In the genomic region with DNA sequence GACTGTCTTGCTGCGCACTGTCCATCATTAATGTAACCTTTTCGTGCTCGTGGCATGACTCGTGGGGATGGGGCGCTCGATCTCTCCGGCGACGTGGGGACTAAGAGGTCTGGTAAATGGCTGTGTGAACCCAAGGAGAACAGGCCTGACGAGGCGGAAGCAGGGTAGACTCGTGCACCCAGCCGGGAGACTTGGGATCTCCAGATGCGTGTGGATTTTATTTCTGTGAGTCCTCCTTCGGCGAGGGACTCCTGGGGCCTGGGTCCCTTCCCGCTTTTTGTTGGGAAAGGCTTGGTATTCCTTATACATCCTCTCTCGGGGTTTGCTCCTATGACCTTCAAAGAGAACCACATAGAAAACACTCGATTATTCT, we compare ENCODE assay signal across 8 mouse cellular contexts. TPM values are rescaled to one million over a fixed set of nuclear protein-coding genes. Genes with fewer than 3 reads are reported as not detected.
A peak's percentile ranks its signal among the peaks of the same experiment; 100 is the strongest.
DNase-seq lines count a peak whose midpoint lies in the region; ATAC-seq and TF ChIP-seq lines count a peak whose summit lies in the region.

No protein-coding gene starts in this region.

- H3K9me3 ChIP-seq in kidney, postnatal 0 days (replicated peaks; ENCODE audit: low read length) = no peaks in the 10 kb centered on the region
- H3K9me3 ChIP-seq in G1E (replicated peaks) = no peaks in the 10 kb centered on the region
- no peaks in the 10 kb centered on the region for H3K9me3 ChIP-seq in embryonic facial prominence, embryonic 14.5 days (ENCODE audit: control insufficient read depth, low read length)
- H3K9me3 ChIP-seq in limb, embryonic 10.5 days (replicated peaks) = 0 out of 2 replicates have a peak, but pooled peaks cover 1% of the 10 kb centered on the region
- no peaks in the 10 kb centered on the region for H3K9me3 ChIP-seq in midbrain, postnatal 0 days (ENCODE audit: low read length)

- no peaks in the 10 kb centered on the region for H3K4me1 ChIP-seq in kidney, postnatal 0 days (replicated peaks; ENCODE audit: insufficient read depth, low read length)
- peaks cover 36% of the 10 kb centered on the region for H3K4me1 ChIP-seq in G1E (ENCODE audit: insufficient read depth, low read depth, low read length)
- peaks cover 12% of the 10 kb centered on the region for H3K4me1 ChIP-seq in embryonic facial prominence, embryonic 14.5 days (ENCODE audit: control insufficient read depth, insufficient read depth, low read length)
- peaks cover 14% of the 10 kb centered on the region for H3K4me1 ChIP-seq in limb, embryonic 10.5 days
- peaks cover 7% of the 10 kb centered on the region for H3K4me1 ChIP-seq in midbrain, postnatal 0 days (ENCODE audit: insufficient read depth, low read length)

- H3K4me2 ChIP-seq in kidney, postnatal 0 days (ENCODE audit: low read length) = peak overlapping the region; percentile 81
- H3K4me2 ChIP-seq in embryonic facial prominence, embryonic 14.5 days (ENCODE audit: low read depth, low read length) = peak overlapping the region; percentile 57
- H3K4me2 ChIP-seq in midbrain, postnatal 0 days (ENCODE audit: low read depth, low read length, poor library complexity, severe bottlenecking) = peak overlapping the region; percentile 74

- peak overlapping the region; percentile 93 for H3K4me3 ChIP-seq in kidney, postnatal 0 days (replicated peaks; ENCODE audit: low read depth, low read length)
- peak overlapping the region; percentile 99 for H3K4me3 ChIP-seq in G1E (ENCODE audit: low read depth, low read length)
- H3K4me3 ChIP-seq in embryonic facial prominence, embryonic 14.5 days (ENCODE audit: low read depth, low read length) = peak overlapping the region; percentile 97
- peak overlapping the region; percentile 97 for H3K4me3 ChIP-seq in limb, embryonic 10.5 days
- H3K4me3 ChIP-seq in midbrain, postnatal 0 days (ENCODE audit: low read depth, low read length) = peak overlapping the region; percentile 99

- peak overlapping the region; percentile 83 for H3K27ac ChIP-seq in kidney, postnatal 0 days
- H3K27ac ChIP-seq in embryonic facial prominence, embryonic 14.5 days (replicated peaks; ENCODE audit: low read depth, low read length) = peak overlapping the region; percentile 84
- H3K27ac ChIP-seq in limb, embryonic 10.5 days = peak overlapping the region; percentile 93
- peak overlapping the region; percentile 88 for H3K27ac ChIP-seq in midbrain, postnatal 0 days (ENCODE audit: low read depth, low read length)

- ATAC-seq in kidney, postnatal 0 days (replicated peaks; ENCODE audit: low FRiP score, low read depth) = peak; percentile 59
- ATAC-seq in G1E (ENCODE audit: extremely low read depth, insufficient number of reproducible peaks, low FRiP score, poor library complexity, severe bottlenecking) = 0 out of 2 replicates have a peak, but pooled peaks have one; percentile 16
- ATAC-seq in embryonic facial prominence, embryonic 14.5 days (ENCODE audit: low read depth) = peak; percentile 56
- ATAC-seq in midbrain, postnatal 0 days (ENCODE audit: low FRiP score) = peak; percentile 82

- H3K36me3 ChIP-seq in kidney, postnatal 0 days (ENCODE audit: insufficient read depth, low read length) = no peaks in the 10 kb centered on the region
- peaks cover 28% of the 10 kb centered on the region for H3K36me3 ChIP-seq in G1E (replicated peaks)
- H3K36me3 ChIP-seq in embryonic facial prominence, embryonic 14.5 days (ENCODE audit: control insufficient read depth, insufficient read depth, low read length) = peaks cover 13% of the 10 kb centered on the region; the same call in 1 of the 2 replicates
- H3K36me3 ChIP-seq in limb, embryonic 10.5 days = peaks cover 23% of the 10 kb centered on the region
- H3K36me3 ChIP-seq in midbrain, postnatal 0 days (ENCODE audit: insufficient read depth, low read length) = no peaks in the 10 kb centered on the region

- DNase-seq in kidney, postnatal 0 days (ENCODE audit: low spot score) = no peak
- DNase-seq in kidney, postnatal 14 days = no peak
- peak; percentile 3 for DNase-seq in G1E (ENCODE audit: low spot score)
- no peak for DNase-seq in embryonic facial prominence, embryonic 14.5 days (ENCODE audit: low spot score)
- no peak for DNase-seq in limb, embryonic 10.5 days (ENCODE audit: low spot score)
- no peak for DNase-seq in midbrain, postnatal 0 days (ENCODE audit: low spot score)
- no peak for DNase-seq in layer of hippocampus, postnatal 14 days (ENCODE audit: low spot score in 2 of 2)
- DNase-seq in Muller cell, postnatal 12 days (ENCODE audit: inconsistent ontology term) = no peak

- peak overlapping the region; percentile 84 for H3K9ac ChIP-seq in kidney, postnatal 0 days (ENCODE audit: low read depth, low read length)
- H3K9ac ChIP-seq in embryonic facial prominence, embryonic 14.5 days (ENCODE audit: low read depth, low read length) = peak overlapping the region; percentile 95
- H3K9ac ChIP-seq in midbrain, postnatal 0 days (replicated peaks; ENCODE audit: low read length, poor library complexity, severe bottlenecking) = peak overlapping the region; percentile 94

- no peaks in the 10 kb centered on the region for H3K27me3 ChIP-seq in kidney, postnatal 0 days (ENCODE audit: insufficient read depth, low read length)
- no peaks in the 10 kb centered on the region for H3K27me3 ChIP-seq in G1E (ENCODE audit: insufficient read depth, low read length)
- no peaks in the 10 kb centered on the region for H3K27me3 ChIP-seq in embryonic facial prominence, embryonic 14.5 days (replicated peaks; ENCODE audit: control insufficient read depth, insufficient read depth, low read length)
- H3K27me3 ChIP-seq in limb, embryonic 10.5 days (ENCODE audit: low read depth, poor library complexity, severe bottlenecking) = no peaks in the 10 kb centered on the region
- H3K27me3 ChIP-seq in midbrain, postnatal 0 days (ENCODE audit: insufficient read depth, low read length) = no peaks in the 10 kb centered on the region

- 37% methylated on average over 19 of the region's 19 CpGs for WGBS in kidney, postnatal 0 days
- WGBS in embryonic facial prominence, embryonic 14.5 days = 33% methylated on average over 19 of the region's 19 CpGs
- 42% methylated on average over 19 of the region's 19 CpGs for WGBS in limb, embryonic 10.5 days
- WGBS in midbrain, postnatal 0 days = 34% methylated on average over 19 of the region's 19 CpGs

- no peak for TF ChIP-seq CTCF in kidney, postnatal 0 days (IDR thresholded peaks at IDR 0.05; ENCODE audit: low read depth)
- TF ChIP-seq CTCF in G1E (IDR thresholded peaks at IDR 0.05; ENCODE audit: low read depth, low read length) = no peak
- no peak for TF ChIP-seq CTCF in midbrain, postnatal 0 days (IDR thresholded peaks at IDR 0.05)

RNA-seq across cellular contexts. Expression of gene Clns1a, which starts 0.3 kb away (rescaled TPM):
- polyA plus RNA-seq in kidney, postnatal 0 days (2015; fragmentation: Nextera tagmentation; extraction: Ambion mirVana) = 142 and 149 TPM in 2 replicates
- 81.3 and 92.0 TPM in 2 replicates for total RNA-seq in G1E (2014; fragmentation: Nextera tagmentation)
- 128 and 130 TPM in 2 replicates for total RNA-seq in G1E (2017)
- polyA plus RNA-seq in G1E (2012) = 52.7 and 54.1 TPM in 2 replicates
- 162 and 182 TPM in 2 replicates for polyA plus RNA-seq in embryonic facial prominence, embryonic 14.5 days (2014; fragmentation: Nextera tagmentation; extraction: Ambion mirVana)
- 314 and 345 TPM in 2 replicates for polyA plus RNA-seq in limb, embryonic 10.5 days (2016; fragmentation: Nextera tagmentation; extraction: Ambion mirVana)
- total RNA-seq in midbrain, postnatal 0 days (2014; rRNA removed) = 90.2 and 101 TPM in 2 replicates
- polyA plus RNA-seq in midbrain, postnatal 0 days (2015; fragmentation: Nextera tagmentation; extraction: Ambion mirVana) = 157 and 162 TPM in 2 replicates
- total RNA-seq in layer of hippocampus, postnatal 14 days (2021) = 10 to 100 TPM; 73.5 to 76.9 TPM

RNA-seq across cellular contexts. Expression of gene Aqp11, which starts 42.0 kb away (rescaled TPM):
- polyA plus RNA-seq in kidney, postnatal 0 days (2015; fragmentation: Nextera tagmentation; extraction: Ambion mirVana) = 36.9 and 40.9 TPM in 2 replicates
- total RNA-seq in G1E (2014; fragmentation: Nextera tagmentation) = 17.9 and 28.3 TPM in 2 replicates
- total RNA-seq in G1E (2017) = 8.9 and 11.0 TPM in 2 replicates
- 17.2 and 18.0 TPM in 2 replicates for polyA plus RNA-seq in G1E (2012)
- polyA plus RNA-seq in embryonic facial prominence, embryonic 14.5 days (2014; fragmentation: Nextera tagmentation; extraction: Ambion mirVana) = 4.4 and 4.7 TPM in 2 replicates
- 2.8 and 2.9 TPM in 2 replicates for polyA plus RNA-seq in limb, embryonic 10.5 days (2016; fragmentation: Nextera tagmentation; extraction: Ambion mirVana)
- total RNA-seq in midbrain, postnatal 0 days (2014; rRNA removed) = 13.5 and 13.7 TPM in 2 replicates
- 24.0 and 25.4 TPM in 2 replicates for polyA plus RNA-seq in midbrain, postnatal 0 days (2015; fragmentation: Nextera tagmentation; extraction: Ambion mirVana)
- 10 to 100 TPM; 44.5 to 48.3 TPM for total RNA-seq in layer of hippocampus, postnatal 14 days (2021)

Comparison
In these comparisons a context has a peak if more than half of its experiments do, and no peak if none do; other contexts are left out.
1. ATAC-seq: peak in every context shown above with its lines; median percentile 82 in midbrain, postnatal 0 days; 59 in kidney, postnatal 0 days; 56 in embryonic facial prominence, embryonic 14.5 days; 16 in G1E.